In genomic region chr7:45211070-45211469, GRCm38 (mm10) we compare ENCODE assay signal across 1 mouse cellular context.
TF ChIP-seq lines count a peak whose summit lies in the region.

No protein-coding gene starts in this region.

TF ChIP-seq in MEL, 35 proteins besides CTCF, POLR2A, EP300 and RAD21 (continued from another document):
- TF ChIP-seq MXI1 (IDR thresholded peaks at IDR 0.05; ENCODE audit: low read depth, low read length) (no peak; the same call in 1 of the 2 replicates), NELFE (IDR thresholded peaks at IDR 0.05; ENCODE audit: low read depth, low read length) (peak; percentile 22; the same call in 1 of the 2 replicates), ETS1 (IDR thresholded peaks at IDR 0.05; ENCODE audit: low read depth, low read length) (no peak; the same call in 1 of the 2 replicates), HCFC1 (IDR thresholded peaks at IDR 0.05; ENCODE audit: low read depth, low read length) (peak; percentile 57), ZMIZ1 (IDR thresholded peaks at IDR 0.05; ENCODE audit: low read depth, low read length) (no peak), NRF1 (IDR thresholded peaks at IDR 0.05; ENCODE audit: insufficient read depth, low read depth, low read length, poor library complexity, severe bottlenecking) (no peak), ELF1 (IDR thresholded peaks at IDR 0.05; ENCODE audit: low read depth, low read length) (no peak), TBP (IDR thresholded peaks at IDR 0.05; ENCODE audit: low read depth, low read length) (0 out of 2 replicates have a peak, but pooled peaks have one; percentile 12), CHD1 (IDR thresholded peaks at IDR 0.05; ENCODE audit: low read depth, low read length) (no peak), MAFK (IDR thresholded peaks at IDR 0.05; ENCODE audit: borderline replicate concordance, low read depth, low read length) (no peak), POLR2AphosphoS5 (IDR thresholded peaks at IDR 0.05; ENCODE audit: borderline replicate concordance, low read depth, low read length) (no peak), SIN3A (IDR thresholded peaks at IDR 0.05; ENCODE audit: low read length) (peak; percentile 42; the same call in 1 of the 2 replicates), CHD2 (IDR thresholded peaks at IDR 0.05; ENCODE audit: low read length) (peak; percentile 64), TCF12 (IDR thresholded peaks at IDR 0.05; ENCODE audit: low read depth, low read length) (0 out of 2 replicates have a peak, but pooled peaks have one; percentile 29)
